Comparison of ENCODE assay signal across 8 mouse cellular contexts in genomic region chr3:84302273-84302672, GRCm38 (mm10). TPM values are rescaled to one million over a fixed set of nuclear protein-coding genes. Genes with fewer than 3 reads are reported as not detected.
DNase-seq lines count a peak whose midpoint lies in the region; ATAC-seq and TF ChIP-seq lines count a peak whose summit lies in the region.

No protein-coding gene starts in this region.

- no peak for ATAC-seq in neural tube, embryonic 15.5 days (ENCODE audit: low FRiP score)
- ATAC-seq in activated CD4-positive, CD25-positive, alpha-beta regulatory T cell, adult 4 months, result no peak

- no peaks in the 10 kb centered on the region for H3K79me2 ChIP-seq in C2C12 (ENCODE audit: control insufficient read depth, insufficient read depth)

- peak; percentile 39 for TF ChIP-seq CTCF in C2C12 (IDR thresholded peaks at IDR 0.05; ENCODE audit: control insufficient read depth, insufficient read depth, insufficient read length)

- H3K27ac ChIP-seq in hindbrain, embryonic 10.5 days, result peak overlapping the region; percentile 45
- H3K27ac ChIP-seq in neural tube, embryonic 15.5 days (replicated peaks), result no peak overlapping the region

- H3K4me2 ChIP-seq in neural tube, embryonic 15.5 days, result peak overlapping the region; percentile 82

- no peak overlapping the region for H3K4me3 ChIP-seq in C2C12 (ENCODE audit: insufficient read depth, poor library complexity, severe bottlenecking)
- peak overlapping the region; percentile 21 for H3K4me3 ChIP-seq in hindbrain, embryonic 10.5 days
- peak overlapping the region; percentile 48 for H3K4me3 ChIP-seq in neural tube, embryonic 15.5 days (replicated peaks)

- no peaks in the 10 kb centered on the region for H3K79me3 ChIP-seq in C2C12 (ENCODE audit: low read depth)

- H3K36me3 ChIP-seq in C2C12 (ENCODE audit: control insufficient read depth, insufficient read depth), result no peaks in the 10 kb centered on the region
- H3K36me3 ChIP-seq in hindbrain, embryonic 10.5 days, result 0 out of 2 replicates have a peak, but pooled peaks cover 7% of the 10 kb centered on the region
- H3K36me3 ChIP-seq in neural tube, embryonic 15.5 days, result no peaks in the 10 kb centered on the region

- H3ac ChIP-seq in C2C12 (ENCODE audit: control insufficient read depth, insufficient read length, low read depth), result no peak overlapping the region

- H3K27me3 ChIP-seq in C2C12 (ENCODE audit: control insufficient read depth, insufficient read depth, insufficient read length), result no peaks in the 10 kb centered on the region
- H3K27me3 ChIP-seq in hindbrain, embryonic 10.5 days (ENCODE audit: insufficient read depth, poor library complexity, severe bottlenecking), result peaks cover 42% of the 10 kb centered on the region
- no peaks in the 10 kb centered on the region for H3K27me3 ChIP-seq in neural tube, embryonic 15.5 days (replicated peaks)

- H3K4me1 ChIP-seq in hindbrain, embryonic 10.5 days (replicated peaks), result peaks cover 46% of the 10 kb centered on the region
- H3K4me1 ChIP-seq in neural tube, embryonic 15.5 days, result peaks cover 50% of the 10 kb centered on the region

- WGBS in hindbrain, embryonic 10.5 days, result 16% methylated on average over 4 of the region's 4 CpGs
- WGBS in neural tube, embryonic 15.5 days, result 6% methylated on average over 4 of the region's 4 CpGs

- DNase-seq in layer of hippocampus, adult 11-12 months (ENCODE audit: low spot score), result peak; percentile 50
- no peak for DNase-seq in layer of hippocampus, adult 9-11 months
- peak; percentile 53 for DNase-seq in adrenal gland, postnatal 25 days
- DNase-seq in hindbrain, embryonic 10.5 days (ENCODE audit: low spot score), result peak; percentile 43
- DNase-seq in layer of hippocampus, postnatal 36 days, result peak; percentile 28 to 34

- peaks cover 5% of the 10 kb centered on the region; the same call in 1 of the 2 replicates for H3K9me3 ChIP-seq in hindbrain, embryonic 10.5 days
- H3K9me3 ChIP-seq in neural tube, embryonic 15.5 days (replicated peaks), result no peaks in the 10 kb centered on the region

- H3K9ac ChIP-seq in neural tube, embryonic 15.5 days (replicated peaks), result 0 out of 2 replicates have a peak overlapping the region, but pooled peaks have one; percentile 4

TF ChIP-seq in C2C12, 6 proteins besides CTCF, POLR2A, EP300 and RAD21:
- TF ChIP-seq MAX (IDR thresholded peaks at IDR 0.05) (no peak), MYOG (IDR thresholded peaks at IDR 0.05; ENCODE audit: control insufficient read depth, extremely low read depth, insufficient read length) (no peak), CEBPB (IDR thresholded peaks at IDR 0.05; ENCODE audit: low read depth) (no peak), USF1 (IDR thresholded peaks at IDR 0.05; ENCODE audit: low read depth) (no peak), MYOD1 (IDR thresholded peaks at IDR 0.05; ENCODE audit: control insufficient read depth, insufficient read length, low read depth) (no peak), FOSL1 (IDR thresholded peaks at IDR 0.05; ENCODE audit: insufficient read depth, low read length, poor library complexity, severe bottlenecking) (no peak)

RNA-seq across cellular contexts. Expression of gene Trim2, which starts 4.4 kb away (rescaled TPM):
- polyA plus RNA-seq in C2C12 (2012; fragmentation: generic; extraction: Trizol), result 2.4 TPM
- 71.7 and 83.1 TPM in 2 replicates for total RNA-seq in adrenal gland, postnatal 25 days (2021)
- 65.9 and 87.0 TPM in 2 replicates for polyA plus RNA-seq in hindbrain, embryonic 10.5 days (2016; fragmentation: Nextera tagmentation; extraction: Ambion mirVana)
- 100 to 1,000 TPM; 410 to 433 TPM for total RNA-seq in layer of hippocampus, postnatal 36 days (2021)
- polyA plus RNA-seq in neural tube, embryonic 15.5 days (2015; fragmentation: Nextera tagmentation; extraction: Ambion mirVana), result 108 and 137 TPM in 2 replicates
- polyA plus RNA-seq in activated CD4-positive, CD25-positive, alpha-beta regulatory T cell, adult 4 months (2017; shearing (Covaris generic)), result 1 to 10 TPM; 1.2 to 2.3 TPM

Comparison
In these comparisons a context has a peak if more than half of its experiments do, and no peak if none do; other contexts are left out.
1. RNA of gene Trim2, which starts 4.4 kb away (polyA plus RNA-seq): 108 to 137 TPM in neural tube, embryonic 15.5 days and 65.9 to 87.0 TPM in hindbrain, embryonic 10.5 days; 2.4 TPM in C2C12 (single experiment) and 1.2 to 2.3 TPM in activated CD4-positive, CD25-positive, alpha-beta regulatory T cell, adult 4 months; every median in the first group is over 10 times any median in the second.